Mouse (Mus musculus): Measurements from ENCODE around the gene 2610028H24Rik.

DNA sequence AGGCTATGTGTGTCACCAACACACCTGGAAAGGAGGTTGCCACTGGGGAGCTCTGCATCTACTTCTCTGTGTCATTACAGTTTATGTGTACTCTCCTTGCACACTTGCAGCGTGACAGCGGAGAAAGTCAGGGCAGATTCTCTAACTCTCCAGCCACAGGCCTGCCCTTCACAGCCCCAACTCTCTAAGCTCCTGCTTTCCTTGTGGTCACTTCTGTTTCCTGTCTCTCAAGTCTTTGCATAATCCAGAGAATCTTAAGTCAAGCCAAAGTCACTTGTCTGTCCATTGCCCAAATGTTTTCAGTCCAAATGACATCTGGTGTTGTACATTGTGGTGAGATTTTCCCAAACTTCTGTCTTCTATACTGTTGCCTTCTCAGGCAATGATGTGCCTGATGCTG, 37.4 kb downstream of the 2610028H24Rik start:
- TF ChIP-seq POLR2A (IDR thresholded peaks at IDR 0.05; ENCODE audit: control insufficient read depth in 1 of 2, insufficient read depth in 1 of 2, low read depth in 1 of 2, low read length in 2 of 2, poor library complexity in 1 of 2) (no peak), GABPA (IDR thresholded peaks at IDR 0.05; ENCODE audit: low read depth, low read length) (no peak), SIN3A (IDR thresholded peaks at IDR 0.05; ENCODE audit: low read length) (no peak), CTCF (IDR thresholded peaks at IDR 0.05 in 2 of 3, conservative IDR thresholded peaks at IDR 0.05 in 1 of 3; ENCODE audit: control insufficient read depth in 1 of 3, insufficient read depth in 1 of 3, low read depth in 2 of 3, low read length in 3 of 3, poor library complexity in 1 of 3, severe bottlenecking in 1 of 3) (no peak), E2F4 (IDR thresholded peaks at IDR 0.05; ENCODE audit: borderline replicate concordance, low read depth, low read length) (no peak), CHD2 (IDR thresholded peaks at IDR 0.05; ENCODE audit: low read length) (no peak), MAZ (IDR thresholded peaks at IDR 0.05; ENCODE audit: low read depth, low read length) (no peak), ZNF384 (IDR thresholded peaks at IDR 0.05; ENCODE audit: low read depth, low read length) (no peak), ZC3H11A (IDR thresholded peaks at IDR 0.05; ENCODE audit: low read depth, low read length) (no peak)

All from MEL (cell line).